Mouse (Mus musculus) left cerebral cortex, adult 2 months (tissue): ENCODE measurements around the gene Dab1. TPM values are rescaled to one million over a fixed set of nuclear protein-coding genes. Genes with fewer than 3 reads are reported as not detected.

ENCODE experiments used
- DNase-seq, 2 experiments: peaks; one replicate each; pipeline ENCODE4 v3.0.0; 2021 to 2022; ENCODE audit warnings: low spot score in 2 of 2, mixed read lengths in 1 of 2; ENCODE audit errors: extremely low spot score in 1 of 2
- H3K27ac ChIP-seq: fragments of 200-600 bp; 2 replicates; pipeline ENCODE4 v1.8.1; 2022
- H3K4me3 ChIP-seq: fragments of 200-600 bp; 2 replicates; pipeline ENCODE4 v1.8.1; 2022
- CTCF ChIP-seq: fragments of 200-600 bp; IDR thresholded peaks from 2 replicates; pipeline ENCODE4 v1.8.1; 2022; ENCODE audit warnings: antibody characterized with exemption, mild to moderate bottlenecking, moderate library complexity
- intact Hi-C: fragments of 180-260 bp; cut with DNase I; formaldehyde crosslinking; loops from one replicate; pipeline ENCODE4 v1.15.1; 2025
- total RNA-seq, 2 experiments: library from RNA; stranded (reverse); gene quantifications; 2 replicates each; pipeline ENCODE4 v1.2.3; 2021

Gene Dab1
- total RNA-seq, 2 experiments from 2014 or later, result 121 to 131 TPM

DNA sequence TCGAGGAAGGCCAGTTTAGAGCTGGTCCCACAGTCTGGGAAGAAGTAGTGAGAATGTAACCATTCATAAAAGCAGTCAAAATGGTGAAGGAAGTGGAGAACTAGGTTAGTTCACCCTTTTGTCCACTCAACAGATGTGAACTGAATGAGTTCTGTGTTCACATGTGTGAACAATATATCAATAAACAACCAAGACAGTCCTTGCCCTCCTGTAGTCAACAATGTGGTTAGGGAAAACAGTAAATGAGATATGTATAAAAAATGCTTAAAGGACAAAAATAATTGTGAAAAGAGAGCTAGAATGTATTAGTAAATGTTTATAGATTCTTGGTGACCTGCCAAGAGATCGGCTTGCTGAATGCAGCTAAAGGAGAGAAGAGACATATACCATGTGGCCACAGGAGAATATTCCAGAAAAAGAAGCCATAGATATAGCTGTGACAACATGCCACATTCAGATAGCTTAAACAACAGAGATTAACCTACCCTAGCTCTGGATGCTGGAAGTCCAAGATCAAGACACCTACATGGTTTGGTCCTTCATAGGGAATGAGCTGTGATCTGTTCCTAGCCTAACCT lies 406.0 kb downstream of the Dab1 start:
- no peak for DNase-seq
- intact Hi-C loops, result no loop called here
- TF ChIP-seq CTCF, result no peak
- H3K27ac ChIP-seq, result no peak overlapping the region
- H3K4me3 ChIP-seq, result no peak overlapping the region

DNA sequence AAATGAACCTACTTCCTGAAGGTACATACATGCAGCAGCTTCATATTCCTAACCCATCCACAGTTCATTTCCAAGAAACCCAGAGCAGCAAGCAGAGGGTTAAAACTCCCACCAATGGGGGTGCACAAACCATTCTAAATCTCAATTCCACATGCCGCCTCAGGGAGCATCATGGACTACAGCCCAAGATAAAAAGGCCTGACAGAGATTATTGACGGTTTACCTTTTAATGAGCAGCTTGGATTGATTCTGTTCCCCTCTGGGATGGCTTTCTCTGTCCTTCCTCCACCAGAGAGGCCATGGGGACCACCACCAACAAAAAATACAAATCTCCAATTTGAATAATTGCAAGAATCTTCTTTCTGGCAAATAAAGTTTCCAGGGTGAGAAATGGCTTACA lies 407.7 kb downstream of the Dab1 start:
- H3K4me3 ChIP-seq, result no peak overlapping the region
- intact Hi-C loops, result no loop called here
- H3K27ac ChIP-seq, result no peak overlapping the region
- DNase-seq, result no peak
- no peak for TF ChIP-seq CTCF

DNA sequence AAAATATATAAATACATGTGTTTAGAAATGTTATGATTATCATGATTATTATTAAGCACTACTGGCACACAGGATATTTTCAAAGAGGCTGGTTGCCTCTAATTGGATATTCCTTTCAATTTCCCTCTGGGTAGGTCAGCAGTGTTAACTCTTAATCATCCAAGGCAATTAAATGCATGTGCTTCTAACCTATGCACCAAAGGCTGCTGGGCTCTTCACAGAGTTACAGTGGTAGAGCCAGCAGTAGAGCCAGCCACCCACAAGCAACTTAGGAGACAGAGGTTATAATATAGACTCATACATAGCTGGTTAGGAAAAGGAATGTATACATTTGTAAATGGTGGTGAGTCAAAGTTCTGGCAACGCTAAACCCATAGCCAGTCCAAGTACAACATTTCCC lies 408.1 kb downstream of the Dab1 start:
- no peak for DNase-seq
- H3K27ac ChIP-seq, result no peak overlapping the region
- TF ChIP-seq CTCF, result no peak
- intact Hi-C loops, result no loop called here
- no peak overlapping the region for H3K4me3 ChIP-seq

DNA sequence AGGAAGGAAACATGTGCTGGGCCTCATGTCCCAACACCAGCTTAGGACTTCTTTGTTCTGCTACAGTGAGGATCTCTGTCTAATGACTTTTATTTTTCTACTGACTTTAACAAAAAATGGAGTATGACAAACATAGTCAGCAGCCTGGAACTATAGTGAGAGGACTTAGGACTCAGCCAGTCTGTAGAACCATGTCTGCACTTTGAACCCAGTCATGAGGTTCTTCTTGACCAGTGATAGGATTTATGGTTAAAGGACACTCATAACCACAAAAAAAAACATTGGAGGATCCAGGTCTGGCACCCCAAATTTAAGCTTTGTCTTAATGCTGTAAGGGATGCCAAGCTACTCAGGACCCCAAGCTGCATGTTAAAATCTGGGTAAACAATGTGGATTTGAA lies 416.9 kb downstream of the Dab1 start:
- intact Hi-C loops, result no loop called here
- no peak for DNase-seq
- TF ChIP-seq CTCF, result no peak

DNA sequence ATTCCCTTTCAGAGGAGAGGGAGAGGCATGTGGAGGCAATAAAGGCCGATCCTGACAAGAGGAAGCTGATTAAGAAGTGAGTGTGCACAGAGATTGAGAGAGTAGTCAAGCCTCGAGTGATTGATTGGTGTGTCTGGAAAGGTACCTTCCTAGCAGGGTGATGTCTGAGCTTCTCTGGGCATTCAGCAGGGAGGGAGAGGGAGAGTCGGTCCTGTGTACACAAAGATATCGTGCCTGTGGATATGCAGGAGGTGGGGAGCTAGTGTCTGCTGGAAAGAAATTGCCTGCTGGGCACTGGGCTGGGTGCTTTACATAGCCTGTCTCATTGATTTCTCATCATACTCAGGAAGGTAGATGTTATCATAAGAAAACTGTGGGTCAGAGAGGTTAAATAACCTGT lies 420.4 kb downstream of the Dab1 start:
- no peak overlapping the region for H3K4me3 ChIP-seq
- H3K27ac ChIP-seq, result no peak overlapping the region
- TF ChIP-seq CTCF, result no peak
- intact Hi-C loops, result no loop called here
- DNase-seq, result no peak

More for the DNA sequence above, 416.9 kb downstream of the Dab1 start:
- Histone ChIP-seq H3K4me3 (no peak overlapping the region), H3K27ac (no peak overlapping the region)

DNA sequence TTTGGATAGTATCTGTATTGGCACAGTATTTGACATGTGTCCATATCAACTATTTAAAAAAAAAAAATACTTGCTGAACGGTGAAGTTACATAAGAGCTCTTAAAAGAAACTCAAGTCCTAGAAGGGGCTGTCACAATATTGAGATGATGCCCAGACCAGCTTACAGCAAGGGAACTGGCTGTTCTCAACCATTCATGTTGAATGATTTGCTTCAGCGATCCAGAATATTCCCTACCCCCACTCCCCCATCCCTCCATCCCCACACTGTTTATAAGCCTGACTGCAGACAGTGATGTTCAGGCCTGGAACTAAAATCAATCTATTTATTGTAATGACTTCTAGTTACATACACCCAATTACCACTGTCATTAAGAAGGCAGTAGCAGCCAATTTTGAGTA lies 424.3 kb downstream of the Dab1 start:
- Histone ChIP-seq H3K4me3 (no peak overlapping the region), H3K27ac (no peak overlapping the region)
- no peak for TF ChIP-seq CTCF
- DNase-seq, result no peak
- intact Hi-C loops, result loop anchor here (10.0 kb wide), 1 partner anchor 321 kb away; no protein-coding TSS in a partner anchor

DNA sequence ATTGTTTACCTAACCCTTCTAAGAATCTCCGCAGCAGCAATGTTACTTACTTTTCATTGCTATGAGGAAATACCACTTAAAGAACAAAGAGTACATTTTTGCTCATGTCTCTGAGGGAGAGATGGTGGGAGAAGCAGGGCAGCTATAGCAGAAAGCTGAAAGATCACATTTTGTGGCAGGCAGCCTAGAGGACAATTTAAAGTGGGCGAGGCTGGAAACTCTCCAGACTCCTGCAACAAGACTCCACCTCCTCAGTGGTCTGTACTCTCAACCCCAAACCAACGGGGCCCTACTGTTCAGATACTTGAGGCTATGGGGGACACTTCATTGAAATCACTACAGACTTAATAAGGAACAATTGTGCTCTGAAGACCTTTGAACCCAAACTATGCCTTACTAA lies 425.5 kb downstream of the Dab1 start:
- no peak for DNase-seq
- intact Hi-C loops, result loop anchor here (10.0 kb wide), 1 partner anchor 320 kb away; no protein-coding TSS in a partner anchor
- TF ChIP-seq CTCF, result no peak
- H3K4me3 ChIP-seq, result no peak overlapping the region
- no peak overlapping the region for H3K27ac ChIP-seq

DNA sequence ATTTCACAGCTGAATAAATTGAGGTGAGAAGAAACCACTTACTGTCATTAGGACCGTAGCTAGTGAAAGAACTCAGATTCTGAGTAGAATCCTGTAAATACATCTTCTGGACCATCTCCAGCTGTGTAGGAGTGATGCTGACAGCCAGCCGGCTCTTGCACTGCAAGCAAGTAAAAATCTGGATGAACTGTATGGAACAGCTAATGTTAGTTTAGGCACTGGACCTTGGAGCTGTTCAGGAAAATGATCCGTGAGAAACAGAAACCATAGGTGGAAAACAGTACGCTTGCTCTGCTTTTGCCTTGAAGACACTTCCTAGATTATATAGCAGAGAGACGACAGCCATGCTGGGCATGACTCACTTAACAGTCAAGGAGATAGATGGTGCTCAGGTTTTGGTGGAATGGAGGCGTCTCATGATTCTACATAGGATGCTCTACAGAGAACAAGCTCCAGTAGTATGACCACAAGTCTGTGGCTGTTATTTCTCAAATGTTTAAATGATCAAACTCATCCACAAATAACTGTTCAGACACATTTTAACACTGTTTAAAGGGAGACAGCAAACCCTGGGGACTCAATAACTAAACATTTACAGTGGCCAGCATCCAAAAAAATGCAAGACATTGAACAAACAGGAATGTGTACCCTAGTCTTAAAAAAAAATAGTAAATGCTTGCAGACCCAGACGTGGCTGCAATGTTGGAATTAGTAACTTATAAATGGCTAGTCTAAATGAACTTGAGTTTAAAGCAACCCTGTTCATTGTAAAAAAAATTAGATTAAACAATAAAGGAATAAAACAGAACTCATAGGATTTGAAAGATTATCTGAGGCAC lies 429.0 kb downstream of the Dab1 start:
- no peak overlapping the region; the same call in 1 of the 2 replicates for H3K27ac ChIP-seq
- TF ChIP-seq CTCF, result no peak
- DNase-seq, result peak in 1 of 2 experiments; percentile 24
- intact Hi-C loops, result loop anchor here (10.0 kb wide), 1 partner anchor 317 kb away; no protein-coding TSS in a partner anchor
- H3K4me3 ChIP-seq, result no peak overlapping the region

DNA sequence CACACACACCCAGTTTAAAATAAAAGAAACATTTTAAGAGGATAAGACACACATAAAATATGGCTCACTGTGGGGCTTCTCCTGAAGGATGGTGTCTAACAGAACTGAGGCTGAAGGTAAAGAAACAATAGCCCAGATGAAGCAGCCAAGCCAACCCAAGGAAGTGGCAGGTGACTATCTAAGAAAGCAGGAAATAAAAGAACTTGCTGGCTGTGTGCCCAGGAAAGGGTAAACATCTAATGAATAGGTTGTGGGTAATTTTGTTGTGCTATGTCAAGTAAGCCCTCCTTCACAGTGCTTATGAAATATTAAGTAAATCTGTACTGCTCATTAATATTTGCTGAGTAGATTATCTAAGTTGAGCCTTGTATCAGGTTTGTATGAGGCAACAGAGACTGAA lies 438.0 kb downstream of the Dab1 start:
- no peak for TF ChIP-seq CTCF
- intact Hi-C loops, result no loop called here
- no peak overlapping the region for H3K27ac ChIP-seq

DNA sequence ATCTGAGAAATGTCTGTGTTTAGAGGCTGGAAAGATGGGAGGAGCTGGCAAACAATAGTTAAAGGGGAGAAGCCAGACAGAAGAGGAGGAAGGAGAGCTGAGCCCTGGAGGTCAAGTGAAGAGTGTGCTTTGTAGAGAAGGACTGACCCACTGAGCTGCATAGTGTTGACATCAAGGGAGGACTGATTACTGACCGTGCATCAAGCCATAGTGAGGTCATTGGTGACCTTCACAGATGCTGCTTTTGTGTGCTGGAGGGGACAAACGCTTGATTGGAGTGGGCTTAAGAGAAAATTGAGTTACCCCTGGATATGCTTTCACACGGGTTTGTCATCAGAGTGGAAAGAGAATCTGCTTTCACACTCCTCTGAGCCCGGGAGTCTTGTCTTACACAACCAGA lies 440.4 kb downstream of the Dab1 start:
- no peak for TF ChIP-seq CTCF
- Histone ChIP-seq H3K27ac (no peak overlapping the region), H3K4me3 (no peak overlapping the region)
- intact Hi-C loops, result no loop called here
- no peak for DNase-seq

More for the DNA sequence above, 438.0 kb downstream of the Dab1 start:
- no peak for DNase-seq
- no peak overlapping the region for H3K4me3 ChIP-seq

DNA sequence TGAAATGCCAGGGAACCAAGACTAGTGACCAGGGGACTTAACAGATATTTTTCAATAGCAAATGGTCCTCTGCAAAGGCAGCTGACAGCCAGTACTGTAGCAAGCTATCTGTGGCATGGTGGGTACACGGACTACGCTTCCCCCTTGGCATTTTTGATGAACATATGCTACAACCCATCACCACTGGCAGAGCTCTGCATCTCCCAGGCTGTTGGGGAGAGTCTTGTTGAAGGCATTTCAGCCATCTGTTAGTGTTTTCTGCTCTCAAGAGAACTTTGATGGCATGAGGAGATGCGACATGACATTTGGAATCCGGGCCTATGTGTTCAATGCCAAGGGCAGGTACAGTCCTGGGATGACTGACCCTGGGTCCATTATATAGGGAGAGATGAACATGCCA lies 443.2 kb downstream of the Dab1 start:
- no peak for DNase-seq
- intact Hi-C loops, result no loop called here
- Histone ChIP-seq H3K27ac (no peak overlapping the region), H3K4me3 (no peak overlapping the region)
- TF ChIP-seq CTCF, result no peak

DNA sequence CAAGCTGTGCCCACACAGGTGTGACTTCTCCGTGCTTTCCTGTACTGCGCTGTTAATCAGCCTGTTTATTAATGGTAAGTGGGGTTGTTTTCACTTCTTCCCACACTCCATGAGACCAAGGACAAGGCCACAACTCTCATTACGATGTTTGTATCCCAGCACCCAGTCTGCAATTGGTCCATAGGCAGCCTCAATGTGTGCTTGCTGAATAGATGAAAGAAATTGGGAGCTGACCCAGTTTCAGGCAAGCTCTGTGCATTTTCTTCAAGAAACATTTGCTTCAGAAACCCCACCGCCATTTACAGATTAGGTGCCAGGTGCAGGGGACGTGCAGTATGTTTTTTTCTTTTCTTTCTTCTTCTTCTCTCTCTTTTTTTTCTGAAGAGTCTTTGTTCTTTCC lies 447.7 kb downstream of the Dab1 start:
- no peak for TF ChIP-seq CTCF
- Histone ChIP-seq H3K4me3 (no peak overlapping the region), H3K27ac (no peak overlapping the region)
- intact Hi-C loops, result no loop called here
- DNase-seq, result no peak
